ENCODE assay signal across 8 mouse cellular contexts in the genomic region with DNA sequence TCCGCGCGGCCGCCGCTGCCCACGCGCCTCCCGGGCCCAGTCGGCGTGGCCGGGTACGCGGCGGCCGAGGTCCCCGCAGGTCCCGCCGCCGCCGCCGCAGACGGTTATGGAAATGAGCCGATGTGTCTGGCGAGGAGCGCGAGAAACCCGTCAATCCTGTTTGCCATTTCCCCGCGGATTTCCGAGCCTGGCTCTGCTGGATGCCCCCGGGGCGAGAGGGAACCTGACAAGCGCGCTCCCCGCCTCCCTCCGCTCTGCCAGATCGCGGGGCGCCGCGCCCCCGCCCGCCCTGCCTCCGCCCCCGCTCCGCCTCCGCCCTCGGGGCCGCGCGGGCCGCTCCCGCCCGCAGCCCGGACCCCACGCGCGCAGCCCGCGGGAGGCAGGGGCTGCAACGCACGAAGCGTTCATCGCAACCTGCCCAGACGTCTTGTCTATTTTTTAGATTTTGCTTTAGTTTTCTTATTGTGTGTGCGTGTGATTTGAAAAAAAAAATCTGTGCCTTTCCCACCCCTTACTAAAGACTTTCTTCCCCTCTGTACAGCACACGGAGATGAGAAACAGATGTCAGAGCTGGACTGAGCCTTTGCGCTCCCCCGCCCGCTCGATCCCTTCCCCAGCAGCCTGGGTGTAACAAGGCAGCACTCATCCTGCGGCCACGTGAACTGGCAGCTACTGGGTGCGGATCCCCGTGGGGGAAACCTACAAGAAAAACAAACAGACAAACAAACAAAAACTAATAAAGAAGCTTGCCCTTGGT. TPM values are rescaled to one million over a fixed set of nuclear protein-coding genes. Genes with fewer than 3 reads are reported as not detected.
DNase-seq lines count a peak whose midpoint lies in the region; ATAC-seq and TF ChIP-seq lines count a peak whose summit lies in the region.

Gene Sertad4, minus strand, starts transcription at position 283 of the 757 bp plus-strand sequence.

- H3K4me2 ChIP-seq in intestine, postnatal 0 days (replicated peaks; ENCODE audit: low read depth): peak within 1 kb of the TSS; percentile 98
- H3K4me2 ChIP-seq in limb, embryonic 15.5 days: peak within 1 kb of the TSS; percentile 68

- peak; percentile 60 for ATAC-seq in frontal cortex, adult (ENCODE audit: low TSS enrichment)
- ATAC-seq in granulocyte monocyte progenitor cell, adult 5-6 weeks (replicated peaks; ENCODE audit: poor library complexity, severe bottlenecking): peak; percentile 34; the same call in 1 of the 2 replicates
- peak; percentile 51 for ATAC-seq in intestine, postnatal 0 days
- peak; percentile 81 for ATAC-seq in limb, embryonic 15.5 days (ENCODE audit: insufficient number of reproducible peaks, low FRiP score, low TSS enrichment, low read depth)

- peaks cover 4% of the 10 kb centered on the region; the same call in 1 of the 2 replicates for H3K27me3 ChIP-seq in intestine, postnatal 0 days (replicated peaks; ENCODE audit: control insufficient read depth, insufficient read depth, low read length)
- no peaks in the 10 kb centered on the region for H3K27me3 ChIP-seq in limb, embryonic 15.5 days

- no peak for DNase-seq in frontal cortex, postnatal 14 days (ENCODE audit: low spot score in 2 of 2)
- peak; percentile 87 for DNase-seq in embryo, embryonic 10 days (ENCODE audit: low spot score)
- peak; percentile 78 for DNase-seq in neural tube, embryonic 10.5 days (ENCODE audit: extremely low spot score, low spot score)
- DNase-seq in thymus, postnatal 4 days: peak; percentile 65

- peak within 1 kb of the TSS; percentile 74 for H3K4me3 ChIP-seq in intestine, postnatal 0 days (ENCODE audit: low read depth, low read length)
- H3K4me3 ChIP-seq in limb, embryonic 15.5 days: peak within 1 kb of the TSS; percentile 92

- WGBS in intestine, postnatal 0 days: 1% methylated on average over 67 of the region's 75 CpGs
- under 1% methylated on average over 68 of the region's 75 CpGs for WGBS in limb, embryonic 15.5 days

- H3K4me1 ChIP-seq in intestine, postnatal 0 days (replicated peaks; ENCODE audit: control insufficient read depth, insufficient read depth, low read length): no peaks in the 10 kb centered on the region
- peaks cover 54% of the 10 kb centered on the region for H3K4me1 ChIP-seq in limb, embryonic 15.5 days

- H3K9ac ChIP-seq in intestine, postnatal 0 days (ENCODE audit: low read depth, low read length): peak within 1 kb of the TSS; percentile 57
- peak within 1 kb of the TSS; percentile 95 for H3K9ac ChIP-seq in limb, embryonic 15.5 days

- no peaks in the 10 kb centered on the region for H3K36me3 ChIP-seq in intestine, postnatal 0 days (ENCODE audit: control insufficient read depth, insufficient read depth)
- 0 out of 2 replicates have a peak, but pooled peaks cover 2% of the 10 kb centered on the region for H3K36me3 ChIP-seq in limb, embryonic 15.5 days

- H3K27ac ChIP-seq in intestine, postnatal 0 days (ENCODE audit: low read depth, low read length): peak within 1 kb of the TSS; percentile 31; the same call in 1 of the 2 replicates
- peak within 1 kb of the TSS; percentile 99 for H3K27ac ChIP-seq in limb, embryonic 15.5 days

- no peaks in the 10 kb centered on the region for H3K9me3 ChIP-seq in intestine, postnatal 0 days (ENCODE audit: control insufficient read depth)
- no peaks in the 10 kb centered on the region for H3K9me3 ChIP-seq in limb, embryonic 15.5 days

- no peak for TF ChIP-seq CTCF in intestine, postnatal 0 days (IDR thresholded peaks at IDR 0.05; ENCODE audit: low read depth)

RNA-seq across cellular contexts. Expression of gene Sertad4, which starts in this region (rescaled TPM):
- not detected in 2 replicates for total RNA-seq in granulocyte monocyte progenitor cell, adult 5-6 weeks (2014; fragmentation: Nextera tagmentation)
- total RNA-seq in granulocyte monocyte progenitor cell, adult 5-6 weeks (2017): not detected in 2 replicates
- 3.4 and 3.5 TPM in 2 replicates for polyA plus RNA-seq in intestine, postnatal 0 days (2015; fragmentation: Nextera tagmentation; extraction: Ambion mirVana)
- 48.2 and 72.5 TPM in 2 replicates for polyA plus RNA-seq in limb, embryonic 15.5 days (2015; fragmentation: Nextera tagmentation; extraction: Ambion mirVana)

Comparison
In these comparisons a context has a peak if more than half of its experiments do, and no peak if none do; other contexts are left out.
1. RNA of gene Sertad4 (polyA plus RNA-seq): 48.2 to 72.5 TPM in limb, embryonic 15.5 days; 3.4 to 3.5 TPM in intestine, postnatal 0 days; every median in the first group is over 10 times any median in the second.
2. Peak in ATAC-seq in granulocyte monocyte progenitor cell, adult 5-6 weeks; RNA of the gene not detected or under 1 TPM.
3. DNase-seq: peak in embryo, embryonic 10 days (single experiment), neural tube, embryonic 10.5 days (single experiment) and thymus, postnatal 4 days (single experiment); none in frontal cortex, postnatal 14 days (0 of 2).
4. Peak in every context shown above with its lines, with median percentiles within 50 percentile points of each other: ATAC-seq.